Mouse (Mus musculus): ENCODE measurements at regions not wholly inside any gene's neighbourhood (a gene's known extent, or its start where the extent isn't known, plus 50 kb on each side); places are given as distances from the start of the nearest gene placed in this dataset.
A peak's percentile ranks its signal among the peaks of the same experiment; 100 is the strongest.

DNA sequence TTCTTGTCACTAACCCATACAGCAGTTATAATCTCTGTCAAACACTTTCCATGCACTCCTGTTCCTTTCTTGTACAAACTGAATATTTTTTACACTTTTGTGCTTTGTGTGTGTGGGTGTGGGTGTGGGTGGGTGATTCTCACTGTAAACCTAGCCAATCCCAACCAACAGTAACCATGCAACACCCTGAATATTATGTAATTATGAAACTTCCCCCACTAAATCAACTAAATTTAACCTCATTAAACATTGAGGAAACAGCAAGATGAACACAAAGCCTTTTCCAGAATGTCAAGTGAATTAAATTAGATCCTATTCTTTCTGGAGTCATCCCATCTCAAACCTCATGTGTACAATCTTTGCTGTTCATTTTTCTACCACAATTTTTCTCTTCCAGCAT is 197.0 kb upstream of the Cxadr start:
- DNase-seq = no peak
- no peaks in the 10 kb centered on the region for H3K4me1 ChIP-seq (ENCODE audit: control insufficient read depth, insufficient read depth, low read length)
- H3K9ac ChIP-seq (ENCODE audit: low read depth, low read length) = no peak overlapping the region
- H3K79me2 ChIP-seq (replicated peaks; ENCODE audit: control insufficient read depth, insufficient read depth, low read length) = no peaks in the 10 kb centered on the region
- no peaks in the 10 kb centered on the region for H3K36me3 ChIP-seq (ENCODE audit: control insufficient read depth, insufficient read depth, low read length)
- TF ChIP-seq CTCF (IDR thresholded peaks at IDR 0.05) = no peak
- no peak for TF ChIP-seq EP300 (IDR thresholded peaks at IDR 0.05; ENCODE audit: insufficient read depth, low read depth, low read length)
- TF ChIP-seq POLR2A (IDR thresholded peaks at IDR 0.05; ENCODE audit: insufficient read depth, low read depth, low read length) = no peak
- H3K4me3 ChIP-seq = no peak overlapping the region
- H3K27ac ChIP-seq = no peak overlapping the region
- intact Hi-C loops (cut with DNase I) = no loop called here
- H3K27me3 ChIP-seq (ENCODE audit: control insufficient read depth, insufficient read depth, low read length) = no peaks in the 10 kb centered on the region

DNA sequence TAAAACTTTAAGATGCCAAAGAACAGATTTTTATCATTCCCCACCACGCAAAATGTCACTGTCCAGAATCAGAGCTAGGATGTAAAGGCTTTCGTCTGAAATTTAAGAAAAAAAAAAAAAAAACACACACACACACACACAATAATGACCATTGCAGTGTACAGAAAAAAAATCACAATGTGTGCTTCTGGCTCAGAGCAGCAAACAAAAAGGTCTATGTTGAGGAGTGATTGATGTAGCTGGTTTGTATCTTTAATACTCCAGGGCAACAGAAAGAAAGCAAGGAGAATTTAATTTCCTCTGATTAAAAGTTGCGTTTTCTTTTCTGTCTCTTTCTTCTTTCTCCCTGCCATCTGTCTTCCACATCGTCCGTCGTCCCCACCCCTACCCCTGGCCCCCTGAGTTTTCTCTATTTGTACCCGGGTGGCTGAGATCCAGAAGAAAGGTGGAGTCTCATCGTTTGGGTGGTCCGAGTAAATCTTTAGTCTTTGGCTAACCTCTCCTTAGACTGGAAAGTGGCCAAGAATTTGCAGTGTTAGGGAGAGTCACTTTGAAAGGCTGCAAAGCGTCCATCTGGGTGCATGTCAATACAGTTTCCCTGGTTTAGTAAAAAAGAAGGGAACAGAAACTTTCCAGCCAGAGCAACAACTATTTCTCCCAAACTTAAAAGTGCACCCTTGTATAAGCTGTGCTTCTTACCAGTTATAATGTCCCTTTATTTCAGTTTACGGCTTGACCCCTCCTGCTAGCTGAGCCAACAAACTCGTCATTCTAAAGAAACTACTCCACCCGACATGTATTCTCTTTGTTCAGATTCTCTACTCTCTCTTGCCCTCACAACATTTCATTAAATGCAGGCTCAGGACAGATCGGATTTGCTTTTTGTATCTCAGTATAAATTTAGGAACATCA is 199.6 kb upstream of the Cxadr start:
- no peaks in the 10 kb centered on the region for H3K79me2 ChIP-seq (replicated peaks; ENCODE audit: control insufficient read depth, insufficient read depth, low read length)
- H3K27ac ChIP-seq = no peak overlapping the region
- intact Hi-C loops (cut with DNase I) = no loop called here
- no peak overlapping the region for H3K9ac ChIP-seq (ENCODE audit: low read depth, low read length)
- WGBS = 45% methylated on average over 14 of the region's 14 CpGs
- no peak overlapping the region for H3K4me3 ChIP-seq
- no peaks in the 10 kb centered on the region for H3K36me3 ChIP-seq (ENCODE audit: control insufficient read depth, insufficient read depth, low read length)
- no peak for TF ChIP-seq CTCF (IDR thresholded peaks at IDR 0.05)
- TF ChIP-seq POLR2A (IDR thresholded peaks at IDR 0.05; ENCODE audit: insufficient read depth, low read depth, low read length) = no peak
- no peak for TF ChIP-seq EP300 (IDR thresholded peaks at IDR 0.05; ENCODE audit: insufficient read depth, low read depth, low read length)
- no peaks in the 10 kb centered on the region for H3K27me3 ChIP-seq (ENCODE audit: control insufficient read depth, insufficient read depth, low read length)
- H3K4me1 ChIP-seq (ENCODE audit: control insufficient read depth, insufficient read depth, low read length) = no peaks in the 10 kb centered on the region
- peak in 1 of 2 experiments; percentile 12 for DNase-seq

- Histone ChIP-seq H3K4me3 (no peak overlapping the region), H3K79me2 (replicated peaks; ENCODE audit: control insufficient read depth, insufficient read depth, low read length) (no peaks in the 10 kb centered on the region), H3K27me3 (ENCODE audit: control insufficient read depth, insufficient read depth, low read length) (no peaks in the 10 kb centered on the region), H3K36me3 (ENCODE audit: control insufficient read depth, insufficient read depth, low read length) (no peaks in the 10 kb centered on the region), H3K27ac (no peak overlapping the region), H3K9ac (ENCODE audit: low read depth, low read length) (no peak overlapping the region), H3K4me1 (ENCODE audit: control insufficient read depth, insufficient read depth, low read length) (no peaks in the 10 kb centered on the region)
- TF ChIP-seq CTCF (IDR thresholded peaks at IDR 0.05) (no peak), EP300 (IDR thresholded peaks at IDR 0.05; ENCODE audit: insufficient read depth, low read depth, low read length) (no peak), POLR2A (IDR thresholded peaks at IDR 0.05; ENCODE audit: insufficient read depth, low read depth, low read length) (no peak)
- no peak for DNase-seq
- intact Hi-C loops (cut with DNase I) = no loop called here
- WGBS = 92% methylated on average over 2 of the region's 2 CpGs
These were observed 201.4 kb upstream of the Cxadr start for GRCm38 (mm10) chr16:78099842-78100241.

GRCm38 (mm10) chr16:78099114-78099513 is 202.2 kb upstream of the Cxadr start:
- Histone ChIP-seq H3K79me2 (replicated peaks; ENCODE audit: control insufficient read depth, insufficient read depth, low read length) (no peaks in the 10 kb centered on the region), H3K27ac (no peak overlapping the region), H3K27me3 (ENCODE audit: control insufficient read depth, insufficient read depth, low read length) (no peaks in the 10 kb centered on the region), H3K4me1 (ENCODE audit: control insufficient read depth, insufficient read depth, low read length) (no peaks in the 10 kb centered on the region), H3K36me3 (ENCODE audit: control insufficient read depth, insufficient read depth, low read length) (no peaks in the 10 kb centered on the region), H3K4me3 (no peak overlapping the region), H3K9ac (ENCODE audit: low read depth, low read length) (no peak overlapping the region)
- TF ChIP-seq EP300 (IDR thresholded peaks at IDR 0.05; ENCODE audit: insufficient read depth, low read depth, low read length) = no peak
- no peak for TF ChIP-seq CTCF (IDR thresholded peaks at IDR 0.05)
- TF ChIP-seq POLR2A (IDR thresholded peaks at IDR 0.05; ENCODE audit: insufficient read depth, low read depth, low read length) = no peak
- DNase-seq = no peak
- intact Hi-C loops (cut with DNase I) = no loop called here
- 70% methylated on average over 6 of the region's 6 CpGs for WGBS

- no peak overlapping the region for H3K27ac ChIP-seq
- 77% methylated on average over 6 of the region's 6 CpGs for WGBS
- TF ChIP-seq POLR2A (IDR thresholded peaks at IDR 0.05; ENCODE audit: insufficient read depth, low read depth, low read length) (no peak), EP300 (IDR thresholded peaks at IDR 0.05; ENCODE audit: insufficient read depth, low read depth, low read length) (no peak), CTCF (IDR thresholded peaks at IDR 0.05) (no peak)
- intact Hi-C loops (cut with DNase I) = no loop called here
- no peaks in the 10 kb centered on the region for H3K36me3 ChIP-seq (ENCODE audit: control insufficient read depth, insufficient read depth, low read length)
- H3K9ac ChIP-seq (ENCODE audit: low read depth, low read length) = no peak overlapping the region
- no peaks in the 10 kb centered on the region for H3K4me1 ChIP-seq (ENCODE audit: control insufficient read depth, insufficient read depth, low read length)
- H3K79me2 ChIP-seq (replicated peaks; ENCODE audit: control insufficient read depth, insufficient read depth, low read length) = no peaks in the 10 kb centered on the region
- DNase-seq = no peak
- no peak overlapping the region for H3K4me3 ChIP-seq
- no peaks in the 10 kb centered on the region for H3K27me3 ChIP-seq (ENCODE audit: control insufficient read depth, insufficient read depth, low read length)
These were observed 202.7 kb upstream of the Cxadr start for GRCm38 (mm10) chr16:78098555-78098954.

DNA sequence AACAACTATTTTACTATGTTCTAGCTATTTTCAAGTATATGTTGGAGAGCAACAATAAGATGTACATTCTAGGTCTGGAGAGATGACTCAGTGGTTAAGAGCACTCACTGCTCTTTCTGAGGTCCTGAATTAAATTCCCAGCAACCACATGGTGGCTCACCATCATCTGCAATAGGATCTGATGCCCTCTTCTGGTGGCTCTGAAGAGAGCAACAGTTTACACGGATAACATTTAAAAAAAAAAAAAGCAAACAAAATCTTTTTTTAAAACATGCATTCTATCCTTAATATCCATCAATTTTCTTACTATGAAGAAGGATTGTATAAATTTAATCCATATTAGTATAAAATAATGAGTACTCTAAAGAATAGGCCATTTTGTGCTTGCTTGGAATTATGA is 204.7 kb upstream of the Cxadr start:
- no peak for DNase-seq
- Histone ChIP-seq H3K79me2 (replicated peaks; ENCODE audit: control insufficient read depth, insufficient read depth, low read length) (no peaks in the 10 kb centered on the region), H3K27ac (no peak overlapping the region), H3K36me3 (ENCODE audit: control insufficient read depth, insufficient read depth, low read length) (no peaks in the 10 kb centered on the region), H3K27me3 (ENCODE audit: control insufficient read depth, insufficient read depth, low read length) (no peaks in the 10 kb centered on the region), H3K9ac (ENCODE audit: low read depth, low read length) (no peak overlapping the region), H3K4me3 (no peak overlapping the region), H3K4me1 (ENCODE audit: control insufficient read depth, insufficient read depth, low read length) (no peaks in the 10 kb centered on the region)
- intact Hi-C loops (cut with DNase I) = no loop called here
- WGBS = 56% methylated on average over 1 of the region's 1 CpGs
- peak; percentile 41 for TF ChIP-seq CTCF (IDR thresholded peaks at IDR 0.05)
- TF ChIP-seq POLR2A (IDR thresholded peaks at IDR 0.05; ENCODE audit: insufficient read depth, low read depth, low read length) = no peak
- TF ChIP-seq EP300 (IDR thresholded peaks at IDR 0.05; ENCODE audit: insufficient read depth, low read depth, low read length) = no peak

All from heart, adult 2 months (tissue).